Mouse (Mus musculus) myocyte (in vitro differentiated cells): Measurements from ENCODE around the gene Zfp787. TPM values are rescaled to one million over a fixed set of nuclear protein-coding genes. Genes with fewer than 3 reads are reported as not detected.
A peak's percentile ranks its signal among the peaks of the same experiment; 100 is the strongest.

Experiments used
- H3K27me3 ChIP-seq: one replicate; pipeline ENCODE4 v1.6.1; 2011; ENCODE audit not compliant: control insufficient read depth, insufficient read depth, insufficient read length
- H3K36me3 ChIP-seq: one replicate; pipeline ENCODE4 v1.6.1; 2011; ENCODE audit not compliant: control insufficient read depth, insufficient read depth
- H3K4me2 ChIP-seq: one replicate; pipeline ENCODE4 v1.6.1; 2011; ENCODE audit warnings: low read depth, control low read depth
- H3K4me3 ChIP-seq: one replicate; pipeline ENCODE4 v1.5.1; 2011; ENCODE audit warnings: mild to moderate bottlenecking, control low read depth, moderate library complexity
- H3K79me2 ChIP-seq: one replicate; pipeline ENCODE4 v1.6.1; 2011; ENCODE audit not compliant: control insufficient read depth, insufficient read depth
- H3ac ChIP-seq: one replicate; pipeline ENCODE4 v1.6.1; 2011; ENCODE audit not compliant: control insufficient read depth, insufficient read length
- CEBPB ChIP-seq: IDR thresholded peaks from 2 replicates; pipeline ENCODE4 v1.6.1; 2011; ENCODE audit warnings: mild to moderate bottlenecking, moderate library complexity; ENCODE audit not compliant: poor library complexity, insufficient read depth, severe bottlenecking
- E2F4 ChIP-seq: IDR thresholded peaks from one replicate; pipeline ENCODE4 v1.6.1; 2011; ENCODE audit warnings: mild to moderate bottlenecking, control low read depth, moderate library complexity; ENCODE audit not compliant: insufficient read depth
- MAX ChIP-seq: IDR thresholded peaks from one replicate; pipeline ENCODE4 v1.6.1; 2011; ENCODE audit warnings: low read depth, mild to moderate bottlenecking, control low read depth
- MYOD1 ChIP-seq, 3 experiments: IDR thresholded peaks; one replicate each; pipeline ENCODE4 v1.6.1; 2011; ENCODE audit warnings: control low read depth in 2 of 3, low read depth in 2 of 3, mild to moderate bottlenecking in 2 of 3, moderate library complexity in 1 of 3; ENCODE audit not compliant: insufficient read length in 2 of 3, control insufficient read depth in 1 of 3
- MYOG ChIP-seq, 3 experiments: IDR thresholded peaks; one replicate each; pipeline ENCODE4 v1.6.1; 2011; ENCODE audit warnings: control low read depth in 2 of 3, low read depth in 2 of 3, mild to moderate bottlenecking in 2 of 3; ENCODE audit not compliant: insufficient read length in 2 of 3, control insufficient read depth in 1 of 3, insufficient read depth in 1 of 3
- POLR2A ChIP-seq: IDR thresholded peaks from one replicate; pipeline ENCODE4 v1.6.1; 2011; ENCODE audit warnings: low read depth, mild to moderate bottlenecking, control low read depth, moderate library complexity; ENCODE audit not compliant: insufficient read length
- POLR2AphosphoS2 ChIP-seq: IDR thresholded peaks from one replicate; pipeline ENCODE4 v1.6.1; 2011; ENCODE audit warnings: low read depth, control low read depth; ENCODE audit not compliant: insufficient read length
- REST ChIP-seq: IDR thresholded peaks from one replicate; pipeline ENCODE4 v1.6.1; 2011; ENCODE audit warnings: mild to moderate bottlenecking, control low read depth, moderate library complexity; ENCODE audit not compliant: insufficient read depth, insufficient read length
- SRF ChIP-seq: IDR thresholded peaks from one replicate; pipeline ENCODE4 v1.6.1; 2011; ENCODE audit warnings: low read depth; ENCODE audit not compliant: control insufficient read depth, insufficient read length
- TCF12 ChIP-seq: IDR thresholded peaks from one replicate; pipeline ENCODE4 v1.6.1; 2011; ENCODE audit warnings: mild to moderate bottlenecking, control low read depth; ENCODE audit not compliant: poor library complexity, insufficient read depth, severe bottlenecking
- TCF3 ChIP-seq: IDR thresholded peaks from one replicate; pipeline ENCODE4 v1.6.1; 2011; ENCODE audit warnings: low read depth, control low read depth; ENCODE audit not compliant: insufficient read length
- USF1 ChIP-seq: IDR thresholded peaks from one replicate; pipeline ENCODE4 v1.6.1; 2011; ENCODE audit warnings: low read depth, mild to moderate bottlenecking, control low read depth, moderate library complexity
- polyA plus RNA-seq: library from polyadenylated mRNA; unstranded; fragments of >200 nt; fragmentation: generic; extraction: Trizol; gene quantifications from one replicate; pipeline ENCODE4 v1.2.1, GENCODE M21; 2012; ENCODE audit warnings: missing spikeins

Zfp787 gene
- polyA plus RNA-seq, 1 experiment, result 46.6 TPM

DNA sequence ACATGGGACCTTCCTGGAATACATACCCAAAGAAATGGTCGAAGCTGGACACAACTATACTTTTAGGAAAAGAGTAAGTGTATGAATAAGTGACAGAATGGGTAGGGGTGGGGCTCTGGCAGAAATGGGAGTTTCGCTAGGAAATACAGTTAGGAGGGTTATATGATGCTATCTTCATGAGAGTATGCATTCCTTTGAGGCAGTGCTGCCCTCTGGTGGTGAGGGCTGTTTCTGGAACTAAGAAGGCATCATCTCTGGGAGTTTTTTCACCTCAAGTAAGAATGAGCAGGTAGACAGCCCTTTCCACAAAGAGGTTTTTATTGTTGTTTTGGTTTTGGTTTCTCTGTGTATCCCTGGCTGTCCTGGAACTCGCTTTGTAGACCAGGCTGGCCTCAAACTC, 35.6 kb upstream of the Zfp787 start:
- no peak overlapping the region for H3ac ChIP-seq
- peaks cover 6% of the 10 kb centered on the region for H3K36me3 ChIP-seq
- H3K4me2 ChIP-seq, result no peak overlapping the region
- no peak overlapping the region for H3K4me3 ChIP-seq
- H3K27me3 ChIP-seq, result no peaks in the 10 kb centered on the region
- H3K79me2 ChIP-seq, result no peaks in the 10 kb centered on the region
- TF ChIP-seq REST (no peak), POLR2AphosphoS2 (no peak), CEBPB (no peak), USF1 (no peak), MYOD1 (IDR thresholded peaks at IDR 0.05; ENCODE audit: control insufficient read depth in 1 of 3, insufficient read length in 2 of 3, low read depth in 2 of 3) (no peak)

DNA sequence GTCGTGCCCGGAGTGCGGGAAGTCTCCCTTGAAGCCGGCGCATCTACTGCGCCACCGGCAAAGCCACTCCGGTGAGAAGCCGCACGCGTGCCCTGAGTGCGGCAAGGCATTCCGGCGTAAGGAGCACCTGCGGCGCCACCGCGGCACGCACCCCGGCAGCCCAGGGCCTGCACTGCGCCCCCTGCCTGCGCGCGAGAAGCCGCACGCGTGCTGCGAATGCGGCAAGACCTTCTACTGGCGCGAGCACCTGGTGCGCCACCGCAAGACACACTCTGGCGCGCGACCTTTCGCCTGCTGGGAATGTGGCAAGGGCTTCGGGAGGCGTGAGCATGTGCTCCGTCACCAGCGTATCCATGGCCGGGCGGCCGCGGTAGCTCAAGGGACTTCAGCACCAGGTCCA, 33.7 kb upstream of the Zfp787 start:
- H3K36me3 ChIP-seq, result peaks cover 11% of the 10 kb centered on the region

DNA sequence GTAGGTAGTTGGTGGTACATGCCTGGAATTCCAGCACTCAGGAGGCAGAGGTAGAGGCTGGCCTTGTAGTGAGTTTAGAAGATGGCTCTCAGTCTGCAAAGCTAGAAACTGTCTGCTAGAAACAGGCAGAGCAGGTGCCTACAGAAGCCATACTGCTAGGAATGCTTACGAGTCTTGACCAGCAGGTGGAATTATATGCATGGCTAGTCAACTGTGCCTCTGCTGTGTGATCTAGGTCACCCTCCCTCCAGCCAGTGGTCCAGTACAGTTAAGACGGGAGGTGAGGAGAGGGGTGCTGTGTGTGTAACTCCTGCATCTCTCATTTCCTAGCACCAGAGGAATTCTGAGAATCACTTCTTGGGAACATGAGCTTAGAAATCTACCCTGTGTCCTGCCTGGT, 31.0 kb upstream of the Zfp787 start:
- Histone ChIP-seq H3K4me3 (no peak overlapping the region), H3K27me3 (no peaks in the 10 kb centered on the region), H3K79me2 (no peaks in the 10 kb centered on the region), H3ac (no peak overlapping the region), H3K36me3 (peaks cover 11% of the 10 kb centered on the region), H3K4me2 (no peak overlapping the region)
- TF ChIP-seq SRF (no peak), TCF12 (no peak), CEBPB (no peak), REST (no peak), MYOD1 (IDR thresholded peaks at IDR 0.05; ENCODE audit: control insufficient read depth in 1 of 3, insufficient read length in 2 of 3, low read depth in 2 of 3) (no peak), POLR2AphosphoS2 (no peak), MAX (no peak), E2F4 (no peak), TCF3 (no peak), MYOG (IDR thresholded peaks at IDR 0.05; ENCODE audit: control insufficient read depth in 1 of 3, insufficient read depth in 1 of 3, insufficient read length in 2 of 3, low read depth in 2 of 3) (no peak), POLR2A (no peak), USF1 (no peak)

More for the DNA sequence above, 33.7 kb upstream of the Zfp787 start:
- TF ChIP-seq MAX (no peak), MYOG (IDR thresholded peaks at IDR 0.05; ENCODE audit: control insufficient read depth in 1 of 3, insufficient read depth in 1 of 3, insufficient read length in 2 of 3, low read depth in 2 of 3) (peak in 1 of 3 experiments; percentile 48)
- no peak overlapping the region for H3ac ChIP-seq
- H3K27me3 ChIP-seq, result no peaks in the 10 kb centered on the region
- H3K4me2 ChIP-seq, result no peak overlapping the region
- H3K79me2 ChIP-seq, result no peaks in the 10 kb centered on the region
- no peak overlapping the region for H3K4me3 ChIP-seq

DNA sequence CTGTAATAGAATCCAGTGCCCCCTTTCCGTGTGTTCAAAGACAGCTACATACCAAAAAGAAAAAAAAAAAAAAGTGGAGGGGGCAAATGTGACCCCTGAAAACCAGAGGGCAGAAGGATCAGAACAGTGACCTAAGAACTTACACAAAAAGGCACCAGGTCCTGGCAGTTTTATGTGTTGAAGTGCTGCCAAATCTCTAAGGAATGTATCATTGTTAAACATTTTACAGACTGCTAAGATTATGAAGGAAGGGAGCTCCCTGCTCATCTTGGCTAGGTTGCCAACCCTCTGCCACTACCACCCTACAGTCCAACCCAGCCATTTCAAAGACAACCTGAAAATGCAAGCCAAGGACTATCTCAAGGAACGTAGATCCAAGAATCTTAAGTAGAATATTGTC, 30.4 kb upstream of the Zfp787 start:
- Histone ChIP-seq H3K36me3 (peaks cover 11% of the 10 kb centered on the region), H3K27me3 (no peaks in the 10 kb centered on the region), H3ac (no peak overlapping the region), H3K4me3 (no peak overlapping the region), H3K79me2 (no peaks in the 10 kb centered on the region), H3K4me2 (no peak overlapping the region)
- TF ChIP-seq REST (no peak), POLR2A (no peak), POLR2AphosphoS2 (no peak), SRF (no peak), CEBPB (no peak), TCF12 (no peak), E2F4 (no peak), TCF3 (no peak), USF1 (no peak), MYOD1 (IDR thresholded peaks at IDR 0.05; ENCODE audit: control insufficient read depth in 1 of 3, insufficient read length in 2 of 3, low read depth in 2 of 3) (no peak), MAX (no peak), MYOG (IDR thresholded peaks at IDR 0.05; ENCODE audit: control insufficient read depth in 1 of 3, insufficient read depth in 1 of 3, insufficient read length in 2 of 3, low read depth in 2 of 3) (no peak)

DNA sequence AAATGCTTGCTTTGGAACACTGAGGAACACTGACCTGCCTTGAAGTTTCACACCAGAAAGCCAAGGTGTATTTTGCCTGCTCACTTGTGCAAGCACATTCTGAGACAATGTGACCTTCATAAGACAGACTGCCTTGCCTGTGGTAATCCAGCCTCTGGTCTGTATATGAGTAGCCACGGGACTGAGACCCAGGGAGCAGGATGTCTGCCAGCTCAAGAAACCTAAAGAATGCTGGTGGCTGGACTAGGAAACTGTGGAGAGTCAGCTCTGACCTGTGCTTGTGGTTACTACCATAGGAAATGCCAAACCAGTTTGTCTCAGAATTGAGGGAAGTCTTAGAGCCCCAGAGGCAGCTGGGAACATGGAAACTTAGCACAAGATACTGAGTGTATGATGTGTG, 29.6 kb upstream of the Zfp787 start:
- peaks cover 11% of the 10 kb centered on the region for H3K36me3 ChIP-seq
- no peaks in the 10 kb centered on the region for H3K27me3 ChIP-seq
- H3K4me3 ChIP-seq, result no peak overlapping the region
- H3ac ChIP-seq, result no peak overlapping the region
- no peak for TF ChIP-seq TCF12
- no peak overlapping the region for H3K4me2 ChIP-seq
- no peaks in the 10 kb centered on the region for H3K79me2 ChIP-seq

DNA sequence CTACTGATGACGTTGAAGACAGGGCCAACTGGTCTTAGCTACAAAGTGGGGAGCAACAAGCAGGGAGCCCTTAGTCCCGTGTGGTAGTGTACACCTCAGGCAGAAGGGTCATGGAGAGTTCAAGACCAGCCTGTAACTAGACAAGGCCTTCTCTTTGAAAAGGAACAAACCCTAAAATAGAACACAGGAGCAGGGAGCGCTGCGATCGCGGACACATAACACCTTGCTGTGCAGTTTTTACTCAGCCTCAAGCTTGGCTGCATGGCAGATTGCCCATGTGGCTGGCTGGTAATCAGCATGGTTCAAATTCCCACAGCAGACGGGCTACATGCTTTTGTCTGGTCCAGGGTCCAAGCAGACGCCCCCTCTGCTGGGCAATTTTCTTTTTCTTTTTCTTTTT, 28.7 kb upstream of the Zfp787 start:
- Histone ChIP-seq H3K36me3 (peaks cover 11% of the 10 kb centered on the region), H3K79me2 (no peaks in the 10 kb centered on the region), H3K4me2 (no peak overlapping the region), H3K27me3 (no peaks in the 10 kb centered on the region), H3ac (no peak overlapping the region), H3K4me3 (no peak overlapping the region)
- TF ChIP-seq TCF12 (no peak), MYOD1 (IDR thresholded peaks at IDR 0.05; ENCODE audit: control insufficient read depth in 1 of 3, insufficient read length in 2 of 3, low read depth in 2 of 3) (no peak), TCF3 (no peak), POLR2A (no peak), USF1 (no peak), MYOG (IDR thresholded peaks at IDR 0.05; ENCODE audit: control insufficient read depth in 1 of 3, insufficient read depth in 1 of 3, insufficient read length in 2 of 3, low read depth in 2 of 3) (no peak), POLR2AphosphoS2 (no peak), E2F4 (no peak), MAX (no peak), REST (no peak)
